Comparison of ENCODE assay signal across 15 mouse cellular contexts in the genomic region with DNA sequence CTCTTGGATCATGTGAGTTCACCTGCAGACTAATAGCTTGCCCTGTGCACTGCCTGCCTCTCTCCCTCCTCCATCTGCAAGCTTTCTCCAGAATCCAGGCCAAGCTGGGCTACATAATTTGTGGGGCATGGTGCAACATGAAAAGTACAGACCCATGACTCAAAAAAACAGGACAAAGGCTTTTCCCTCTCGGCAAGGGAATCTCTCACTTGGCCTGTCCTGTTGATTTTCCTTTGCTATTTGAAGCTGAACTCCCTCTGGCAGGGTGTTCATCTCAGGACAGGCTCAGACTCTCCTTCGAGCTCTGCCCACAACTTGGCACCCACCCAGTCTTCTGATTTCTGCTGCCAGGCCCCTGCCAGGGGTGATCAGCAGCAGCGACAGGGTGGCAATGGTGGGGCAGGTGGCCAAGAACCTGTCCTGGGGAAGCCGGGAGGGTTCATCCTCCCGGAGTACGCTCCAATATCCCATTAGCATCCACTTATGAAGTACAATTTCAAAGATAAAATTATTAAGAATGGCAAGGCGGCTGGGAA.
DNase-seq lines count a peak whose midpoint lies in the region; ATAC-seq lines count a peak whose summit lies in the region.
"Had no signal": no experiment of that assay in that cellular context is flagged by ENCODE, and none has a peak within 500 bp of the region (broad histone marks: within the 10 kb centered on the region; RNA-seq: fewer than 3 reads in every experiment).

No protein-coding gene starts in this region.

- no peaks in the 10 kb centered on the region for H3K36me3 ChIP-seq in midbrain, embryonic 14.5 days (ENCODE audit: control insufficient read depth, insufficient read depth, low read length)
- no peaks in the 10 kb centered on the region for H3K36me3 ChIP-seq in midbrain, embryonic 16.5 days (ENCODE audit: control insufficient read depth, insufficient read depth, low read length)

- intact Hi-C loops in gastrocnemius, postnatal 14 days (cut with DNase I; ENCODE audit: low total_unique reads), result no loop called here
- intact Hi-C loops in gastrocnemius, postnatal 36 days (cut with DNase I), result no loop called here

- ATAC-seq in midbrain, embryonic 14.5 days (ENCODE audit: low FRiP score, low TSS enrichment), result no peak
- ATAC-seq in midbrain, embryonic 16.5 days, result no peak
- no peak for ATAC-seq in megakaryocyte progenitor cell, adult 5-6 weeks (replicated peaks; ENCODE audit: poor library complexity)
- ATAC-seq: forebrain, embryonic 13.5 days had no signal

- no peak overlapping the region for H3K4me3 ChIP-seq in midbrain, embryonic 14.5 days (replicated peaks; ENCODE audit: low read depth, low read length)
- H3K4me3 ChIP-seq in midbrain, embryonic 16.5 days (ENCODE audit: low read depth, low read length), result no peak overlapping the region
- H3K4me3 ChIP-seq: forebrain, embryonic 13.5 days had no signal

- DNase-seq in adrenal gland, postnatal 14 days, result peak; percentile 23
- DNase-seq in adrenal gland, adult 18-20 months (ENCODE audit: low spot score in 2 of 2), result no peak
- DNase-seq in gastrocnemius, postnatal 14 days, result peak; percentile 12
- DNase-seq in gastrocnemius, postnatal 36 days, result no peak
- DNase-seq in midbrain, embryonic 14.5 days, result peak; percentile 17
- peak; percentile 17 to 27 for DNase-seq in adrenal gland, postnatal 36 days
- DNase-seq: cerebellum, adult 9-10 months; kidney, adult 9 months; kidney, postnatal 36 days; layer of hippocampus, adult 9-11 months; thymus, adult 2 months had no signal

- H3K27ac ChIP-seq in midbrain, embryonic 14.5 days (replicated peaks; ENCODE audit: low read depth, low read length), result no peak overlapping the region
- no peak overlapping the region for H3K27ac ChIP-seq in midbrain, embryonic 16.5 days (ENCODE audit: low read length)
- H3K27ac ChIP-seq: forebrain, embryonic 13.5 days had no signal

- no peaks in the 10 kb centered on the region for H3K27me3 ChIP-seq in midbrain, embryonic 14.5 days (ENCODE audit: control insufficient read depth, insufficient read depth, low read length)
- H3K27me3 ChIP-seq in midbrain, embryonic 16.5 days (ENCODE audit: control insufficient read depth, insufficient read depth, low read depth, low read length), result peaks cover 4% of the 10 kb centered on the region; the same call in 1 of the 2 replicates
- H3K27me3 ChIP-seq: CH12.LX had no signal

- H3K4me2 ChIP-seq in midbrain, embryonic 14.5 days (ENCODE audit: low read length), result no peak overlapping the region
- H3K4me2 ChIP-seq in midbrain, embryonic 16.5 days (ENCODE audit: low read length), result no peak overlapping the region
- H3K4me2 ChIP-seq: forebrain, embryonic 13.5 days had no signal

- H3K4me1 ChIP-seq in midbrain, embryonic 14.5 days (ENCODE audit: control insufficient read depth, insufficient read depth, low read length), result peaks cover 5% of the 10 kb centered on the region
- peaks cover 5% of the 10 kb centered on the region for H3K4me1 ChIP-seq in midbrain, embryonic 16.5 days (ENCODE audit: control insufficient read depth, insufficient read depth, low read length)

- no peaks in the 10 kb centered on the region for H3K9me3 ChIP-seq in midbrain, embryonic 14.5 days (ENCODE audit: control insufficient read depth, low read length)
- no peaks in the 10 kb centered on the region for H3K9me3 ChIP-seq in midbrain, embryonic 16.5 days (replicated peaks; ENCODE audit: control insufficient read depth, low read length, poor library complexity, severe bottlenecking)
- H3K9me3 ChIP-seq: forebrain, embryonic 13.5 days had no signal

- no peak overlapping the region for H3K9ac ChIP-seq in midbrain, embryonic 14.5 days (replicated peaks; ENCODE audit: low read length)
- H3K9ac ChIP-seq in midbrain, embryonic 16.5 days (ENCODE audit: low read depth, low read length), result no peak overlapping the region
- H3K9ac ChIP-seq: forebrain, embryonic 13.5 days had no signal

- 78% methylated on average over 7 of the region's 7 CpGs for WGBS in midbrain, embryonic 14.5 days
- 66% methylated on average over 7 of the region's 7 CpGs for WGBS in midbrain, embryonic 16.5 days

Comparison
In these comparisons a context has a peak if more than half of its experiments do, and no peak if none do; other contexts are left out.
1. DNase-seq: peak in adrenal gland, postnatal 14 days (single experiment), gastrocnemius, postnatal 14 days (single experiment), midbrain, embryonic 14.5 days (single experiment) and adrenal gland, postnatal 36 days (2 of 2); none in adrenal gland, adult 18-20 months (0 of 2) and gastrocnemius, postnatal 36 days (0 of 2).